Mouse (Mus musculus) heart, adult 9 months (tissue): ENCODE results near the gene Snd1.
A peak's percentile ranks its signal among the peaks of the same experiment; 100 is the strongest.

Source experiments
- DNase-seq, 2 experiments: peaks; one replicate each; pipeline ENCODE4 v3.0.0; 2022; ENCODE audit warnings: low spot score in 2 of 2

Gene Snd1

DNA sequence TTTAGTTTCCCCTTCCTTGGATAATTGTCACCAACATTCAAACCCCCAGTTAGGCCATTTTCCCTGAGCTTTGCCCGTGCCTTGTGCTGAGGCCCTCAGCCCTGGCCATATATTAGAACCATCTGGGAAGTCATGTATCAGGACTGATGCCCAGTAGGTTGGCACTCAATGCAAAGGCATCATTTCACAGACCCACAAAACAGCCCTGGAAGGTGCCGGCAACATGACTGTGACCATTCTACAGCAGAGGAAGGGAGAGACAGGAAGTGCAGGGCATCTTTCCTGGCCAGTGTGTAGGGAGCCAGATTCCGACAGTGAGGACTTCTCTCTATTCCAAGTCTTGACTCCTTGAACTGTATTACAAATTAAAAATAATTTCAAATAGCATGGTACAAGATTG is 499.6 kb downstream of the Snd1 start:
- no peak for DNase-seq

DNA sequence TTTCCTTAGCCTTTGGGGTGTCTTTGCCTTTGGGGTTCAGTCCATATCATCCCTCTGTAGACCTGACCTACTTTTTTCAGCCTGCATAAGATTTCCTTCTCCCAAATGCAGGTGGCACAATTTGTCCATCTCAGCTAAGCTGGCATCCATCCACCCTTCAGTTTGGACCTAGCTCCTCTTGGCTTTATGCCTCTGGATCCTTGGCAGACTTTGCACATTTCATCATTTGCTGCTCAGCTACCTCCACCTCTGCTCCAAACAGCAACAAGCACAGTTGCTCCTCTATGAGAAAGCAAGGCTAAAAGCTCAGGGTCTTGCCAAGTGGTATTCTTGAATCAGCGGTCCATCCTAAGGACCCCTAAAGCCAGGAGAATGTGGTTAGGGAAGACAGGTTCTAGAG is 500.2 kb downstream of the Snd1 start:
- DNase-seq = peak in 1 of 2 experiments; percentile 17

DNA sequence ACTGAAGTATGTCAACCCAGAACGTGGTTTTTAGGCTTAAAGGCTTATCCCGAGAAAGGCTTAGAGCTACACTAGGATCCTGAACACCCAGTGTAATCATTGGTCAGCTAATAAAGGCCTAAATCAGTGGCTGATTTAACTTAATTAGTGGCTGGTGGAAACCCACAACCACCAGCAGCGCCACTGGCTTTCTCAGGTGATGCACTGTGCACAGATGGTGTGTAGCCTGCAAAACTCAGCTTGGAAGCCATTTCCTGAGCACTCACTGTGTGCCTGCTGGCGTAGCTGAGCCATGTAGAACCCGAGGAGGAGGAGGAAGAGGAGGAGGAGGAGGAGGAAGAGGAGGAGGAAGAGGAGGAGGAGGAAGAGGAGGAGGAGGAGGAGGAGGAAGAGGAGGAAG is 503.1 kb downstream of the Snd1 start:
- DNase-seq = no peak

DNA sequence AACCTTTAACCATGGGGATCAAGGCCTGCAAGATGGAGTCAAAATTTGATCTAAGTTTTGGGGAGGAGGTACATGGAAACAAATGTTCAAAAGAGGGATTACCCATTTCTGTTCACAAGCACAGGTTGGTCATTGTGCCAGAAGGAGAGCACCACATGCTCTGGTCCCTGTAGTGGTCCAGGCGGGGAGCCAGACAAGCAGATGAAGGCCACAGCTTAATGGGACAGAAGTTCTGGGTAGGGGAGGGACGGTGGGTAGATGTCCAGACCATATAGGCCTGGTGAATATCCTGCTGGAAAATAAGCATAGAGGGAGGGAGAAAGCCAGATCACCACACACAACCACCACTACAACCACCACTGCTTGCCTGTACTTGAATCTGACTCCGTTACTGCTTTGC is 503.9 kb downstream of the Snd1 start:
- DNase-seq = no peak

DNA sequence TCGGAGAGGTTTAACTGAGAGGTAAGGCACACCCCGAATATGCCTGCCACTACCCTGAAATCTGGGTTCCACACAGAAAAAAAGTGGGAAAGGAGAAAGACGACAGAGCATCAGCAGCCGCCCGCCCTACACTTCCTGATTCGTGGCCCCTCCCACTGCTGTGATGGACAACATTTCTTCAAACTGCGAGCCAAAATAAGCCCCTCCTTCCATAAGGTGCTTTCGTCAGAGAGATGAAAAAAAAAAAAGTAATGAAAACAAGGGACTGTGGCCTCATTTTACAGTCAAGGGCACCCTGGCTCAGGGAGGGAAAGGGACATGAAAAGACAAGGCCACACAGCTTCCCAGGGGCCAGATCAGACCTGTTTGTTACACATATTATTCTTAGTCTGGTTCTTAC is 504.6 kb downstream of the Snd1 start:
- DNase-seq = no peak

DNA sequence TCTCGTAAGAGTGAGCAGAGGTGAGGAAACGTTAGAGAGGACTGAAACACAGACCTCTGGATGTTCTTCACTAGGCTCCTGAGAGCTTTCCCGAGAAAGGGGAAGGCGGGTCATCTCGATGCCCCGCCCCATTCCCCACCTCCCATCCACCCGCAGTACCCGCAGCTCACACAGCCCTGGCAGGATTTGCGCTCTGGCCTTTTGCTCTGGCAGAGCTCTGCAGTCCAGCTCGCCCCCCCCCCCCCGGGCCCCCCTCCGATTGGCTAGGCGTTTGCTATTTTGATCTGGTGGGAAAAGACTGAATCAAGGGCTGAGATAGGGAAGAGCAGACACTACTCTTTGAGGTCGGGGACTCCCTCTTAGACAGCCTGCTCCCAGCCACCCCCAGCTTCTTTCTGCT is 505.3 kb downstream of the Snd1 start:
- DNase-seq = no peak

DNA sequence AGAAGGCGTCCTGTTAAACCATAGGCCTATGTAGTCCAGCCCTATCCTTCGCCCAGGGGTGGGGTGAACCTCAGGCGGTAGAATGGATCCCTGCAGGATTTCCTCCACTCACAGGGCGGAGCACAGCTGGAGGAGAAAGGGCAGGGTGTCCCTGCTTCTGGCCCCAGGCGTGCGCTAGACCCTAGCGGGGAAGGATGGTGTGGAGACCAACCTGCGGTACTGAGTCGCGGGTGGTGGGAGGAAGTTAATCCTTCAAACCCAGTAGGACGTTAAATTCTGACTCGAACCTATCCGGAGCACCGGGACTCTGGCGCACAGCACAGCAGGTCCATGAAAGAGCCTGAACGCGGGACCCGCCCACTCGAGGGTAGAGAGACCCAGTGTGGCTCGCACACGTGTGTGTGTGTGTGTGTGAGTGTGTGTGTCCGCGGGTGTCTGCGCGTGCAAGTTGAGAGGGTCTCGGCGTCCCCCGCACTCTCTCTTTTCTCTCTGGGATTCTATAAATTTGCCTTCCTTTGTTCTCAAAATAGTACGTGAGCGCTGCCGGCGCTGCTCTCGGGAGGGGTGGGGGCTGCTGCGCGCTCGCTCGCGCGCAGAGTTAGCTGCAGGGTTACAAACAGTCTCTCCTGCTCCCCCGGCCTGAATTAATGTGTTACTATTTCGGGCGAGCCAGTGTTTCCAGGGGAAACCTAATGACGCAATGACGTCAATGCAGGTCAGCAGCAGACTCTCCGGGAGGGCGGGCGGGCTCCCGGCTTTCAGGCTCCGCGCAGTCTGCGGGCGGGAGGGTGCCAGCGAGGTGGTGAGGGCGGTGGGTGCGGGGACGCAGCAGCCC is 506.0 kb downstream of the Snd1 start:
- no peak for DNase-seq

DNA sequence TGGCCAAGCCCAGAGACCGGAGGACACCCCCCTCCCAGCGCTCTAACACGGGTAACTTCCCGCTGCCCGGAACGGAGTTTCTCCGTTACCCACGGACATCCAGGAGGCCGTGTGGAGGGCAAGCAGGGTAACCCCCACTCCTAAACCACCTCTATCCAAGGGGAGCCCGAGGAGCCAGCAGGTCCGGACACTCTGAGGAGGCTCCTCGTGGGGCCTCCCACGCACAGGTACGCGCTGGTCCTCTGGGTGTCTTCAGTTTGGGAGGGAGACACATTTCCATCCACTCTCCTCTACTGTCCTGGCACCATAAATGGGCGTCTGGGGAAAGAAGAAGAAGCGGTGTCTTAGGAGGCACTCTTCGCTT is 506.6 kb downstream of the Snd1 start:
- no peak for DNase-seq

DNA sequence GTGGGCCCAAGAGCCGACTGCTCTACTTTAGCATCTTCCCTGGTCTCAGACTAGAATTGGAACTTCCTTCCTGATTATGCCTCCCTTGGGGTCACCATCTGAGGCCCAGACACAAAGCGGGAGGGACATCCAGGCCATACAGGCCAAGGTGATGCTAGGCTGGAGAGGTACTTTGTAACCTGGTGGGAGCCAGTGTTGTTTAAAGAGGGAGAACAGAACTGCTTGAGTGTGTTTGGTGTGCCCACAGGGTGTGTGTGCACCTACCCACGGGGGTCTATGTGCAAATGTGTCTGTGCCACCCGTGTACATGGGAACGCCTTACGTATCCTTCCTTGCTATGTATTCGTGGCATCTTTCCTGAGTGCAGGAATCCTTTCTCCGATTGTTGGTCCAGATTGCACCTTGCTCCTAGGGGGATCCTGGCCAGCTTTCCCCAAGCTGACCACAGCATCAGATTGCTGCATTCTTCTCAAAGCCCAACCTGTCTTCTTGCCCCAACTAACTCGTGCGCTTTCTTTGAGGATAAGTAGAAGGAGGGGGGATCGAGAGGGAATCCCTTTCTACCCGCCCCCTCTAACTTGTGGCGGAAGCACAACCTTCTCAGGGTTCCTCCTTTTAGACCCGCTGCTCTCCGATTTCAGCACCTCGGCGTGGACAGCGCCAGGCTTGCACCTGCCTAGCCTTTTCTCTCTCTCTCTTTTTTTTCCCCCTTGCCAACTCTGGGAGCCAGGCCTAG is 507.2 kb downstream of the Snd1 start:
- peak in 1 of 2 experiments; percentile 12 for DNase-seq

DNA sequence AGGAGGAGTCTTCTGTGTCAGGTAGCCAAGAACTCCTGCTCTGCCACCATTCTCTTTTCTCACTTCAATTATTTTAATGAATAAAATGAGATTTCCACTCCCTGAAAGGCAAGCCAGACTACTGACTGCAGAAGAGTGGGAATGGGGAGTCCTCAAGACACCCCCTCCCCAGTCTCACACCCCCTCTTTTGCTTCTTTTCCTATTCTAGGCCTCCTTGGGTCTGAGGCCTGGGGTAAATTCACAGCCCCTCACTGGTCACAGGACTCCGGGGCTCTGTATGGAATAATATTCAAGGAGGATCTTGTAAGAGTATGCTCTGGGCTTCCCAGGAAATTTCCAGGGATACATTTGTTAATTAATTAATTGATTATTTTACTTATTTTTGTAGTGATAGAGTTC is 507.9 kb downstream of the Snd1 start:
- no peak for DNase-seq
